Mouse (Mus musculus) heart, adult 2 months (tissue): ENCODE measurements at regions not wholly inside any gene's neighbourhood (a gene's known extent, or its start where the extent isn't known, plus 50 kb on each side); places are given as distances from the start of the nearest gene placed in this dataset.

Experiments
- DNase-seq, 2 experiments: peaks; one replicate each; pipeline ENCODE4 v3.0.0; 2021
- H3K27ac ChIP-seq: fragments of 200-600 bp; 2 replicates; pipeline ENCODE4 v1.8.1; 2022
- H3K27me3 ChIP-seq: fragments of 200-500 bp; 2 replicates; pipeline ENCODE4 v1.6.1; 2012; ENCODE audit warnings: mild to moderate bottlenecking, low read length, inconsistent platforms, mixed read lengths; ENCODE audit not compliant: control insufficient read depth, insufficient read depth
- H3K36me3 ChIP-seq: fragments of 200-500 bp; 2 replicates; pipeline ENCODE4 v1.6.1; 2012; ENCODE audit warnings: low read length, inconsistent platforms; ENCODE audit not compliant: control insufficient read depth, insufficient read depth
- H3K4me1 ChIP-seq: fragments of 200-500 bp; 2 replicates; pipeline ENCODE4 v1.6.1; 2011; ENCODE audit warnings: low read length; ENCODE audit not compliant: control insufficient read depth, insufficient read depth
- H3K4me3 ChIP-seq: fragments of 200-600 bp; 2 replicates; pipeline ENCODE4 v1.8.1; 2022
- H3K79me2 ChIP-seq: fragments of 200-500 bp; replicated peaks from 2 replicates; pipeline ENCODE4 v1.6.1; 2012; ENCODE audit warnings: mild to moderate bottlenecking, inconsistent platforms, low read length, moderate library complexity, mixed read lengths; ENCODE audit not compliant: control insufficient read depth, insufficient read depth
- H3K9ac ChIP-seq: fragments of 200-500 bp; 2 replicates; pipeline ENCODE4 v1.6.1; 2012; ENCODE audit warnings: low read depth, mild to moderate bottlenecking, control low read depth, inconsistent platforms, low read length, mixed read lengths
- CTCF ChIP-seq: fragments of 200-600 bp; IDR thresholded peaks from 2 replicates; pipeline ENCODE4 v1.8.1; 2022; ENCODE audit warnings: antibody characterized with exemption, mild to moderate bottlenecking, moderate library complexity
- EP300 ChIP-seq: fragments of 200-500 bp; IDR thresholded peaks from 2 replicates; pipeline ENCODE4 v1.6.1; 2011; ENCODE audit warnings: low read depth, low read length, control low read depth; ENCODE audit not compliant: insufficient read depth
- POLR2A ChIP-seq: fragments of 200-500 bp; IDR thresholded peaks from 2 replicates; pipeline ENCODE4 v1.6.1; 2011; ENCODE audit warnings: mild to moderate bottlenecking, low read depth, low read length, control low read depth; ENCODE audit not compliant: insufficient read depth
- WGBS: fragments of 180-500 bp; shearing (Covaris S2); methylation state at CpG from one replicate; pipeline ENCODE4 v1.1.7; 2018; 5-methylcytosine and 5-hydroxymethylcytosine counted together
- intact Hi-C: fragments of 180-260 bp; cut with DNase I; formaldehyde crosslinking; loops from one replicate; pipeline ENCODE4 v1.15.1; 2025

DNA sequence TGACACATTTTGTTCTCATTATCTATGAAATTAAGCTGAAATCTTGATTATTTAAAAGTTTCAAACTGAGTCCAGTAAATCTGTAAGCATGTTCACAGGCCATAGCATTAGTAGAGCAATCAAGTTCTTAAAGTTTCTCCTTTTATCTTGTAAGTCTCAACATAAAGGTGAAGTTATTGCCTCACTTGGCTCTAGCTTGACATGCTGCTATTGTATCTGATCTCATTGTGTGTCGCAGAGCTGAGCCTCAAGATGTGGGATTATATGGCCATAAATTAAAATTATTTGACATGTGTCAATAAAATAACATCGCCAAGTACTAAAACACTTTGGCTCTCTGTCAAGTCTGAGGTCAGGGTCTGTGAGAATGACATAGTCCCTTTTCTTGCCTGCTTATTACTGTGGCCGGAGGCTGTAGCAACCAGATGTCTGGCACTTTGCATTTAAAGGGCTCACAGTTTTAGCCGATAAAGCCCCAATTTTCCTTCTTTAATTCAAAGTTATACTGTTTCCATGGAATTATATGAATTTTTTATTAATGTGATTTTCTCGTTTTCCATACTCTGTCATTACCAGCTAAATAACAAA, 775.8 kb downstream of the A830018L16Rik start:
- H3K27ac ChIP-seq: no peak overlapping the region
- H3K27me3 ChIP-seq: no peaks in the 10 kb centered on the region
- no peak for TF ChIP-seq EP300
- TF ChIP-seq CTCF: no peak
- no peak for TF ChIP-seq POLR2A
- no peaks in the 10 kb centered on the region for H3K4me1 ChIP-seq
- H3K36me3 ChIP-seq: no peaks in the 10 kb centered on the region
- H3K4me3 ChIP-seq: no peak overlapping the region
- 83% methylated on average over 5 of the region's 5 CpGs for WGBS
- DNase-seq: no peak
- intact Hi-C loops: no loop called here
- H3K9ac ChIP-seq: no peak overlapping the region
- H3K79me2 ChIP-seq: no peaks in the 10 kb centered on the region

DNA sequence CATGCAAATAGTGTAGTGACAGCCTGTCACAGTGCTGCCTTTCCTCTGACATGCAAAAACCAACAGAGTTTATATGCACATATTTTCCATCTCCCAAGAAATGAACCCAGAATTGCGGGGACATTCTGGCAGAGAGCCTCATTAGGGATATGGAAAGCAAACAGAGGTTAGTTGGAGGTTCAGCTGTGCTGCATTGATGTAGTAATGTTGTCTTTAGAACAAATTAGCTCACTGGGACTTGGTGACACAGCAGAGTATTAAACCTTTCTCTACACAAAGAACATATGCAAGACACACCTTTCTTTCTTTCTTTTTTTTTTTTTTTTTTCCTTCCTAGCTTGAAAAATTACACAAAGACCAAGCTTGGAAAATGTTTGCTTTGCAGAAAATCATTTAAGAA, 778.7 kb downstream of the A830018L16Rik start:
- Histone ChIP-seq H3K27me3 (no peaks in the 10 kb centered on the region), H3K79me2 (no peaks in the 10 kb centered on the region), H3K36me3 (no peaks in the 10 kb centered on the region), H3K4me1 (no peaks in the 10 kb centered on the region), H3K27ac (no peak overlapping the region), H3K9ac (no peak overlapping the region), H3K4me3 (no peak overlapping the region)
- TF ChIP-seq EP300 (no peak), CTCF (no peak), POLR2A (no peak)
- WGBS: 60% methylated on average over 1 of the region's 1 CpGs
- intact Hi-C loops: no loop called here
- DNase-seq: no peak

DNA sequence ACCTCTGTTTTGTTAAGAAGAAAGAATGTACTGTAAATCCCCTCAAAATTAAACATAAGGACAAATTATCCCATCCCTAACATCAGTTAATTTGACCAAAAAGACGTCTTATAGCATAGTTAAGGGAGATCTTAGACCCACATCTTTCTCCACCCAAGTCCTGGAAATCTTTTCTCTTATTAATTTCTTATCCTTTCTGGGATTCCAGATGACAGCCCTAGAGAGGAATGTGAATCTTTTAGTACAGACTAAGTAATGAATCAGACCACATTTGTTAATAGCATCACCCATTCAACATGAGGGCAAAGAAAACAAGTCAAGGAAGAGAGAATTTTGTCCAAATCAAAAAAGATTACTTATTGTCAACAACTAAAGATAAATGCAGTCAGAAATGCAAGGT, 817.2 kb downstream of the A830018L16Rik start:
- Histone ChIP-seq H3K36me3 (no peaks in the 10 kb centered on the region), H3K79me2 (no peaks in the 10 kb centered on the region), H3K27me3 (no peaks in the 10 kb centered on the region), H3K4me1 (no peaks in the 10 kb centered on the region), H3K9ac (no peak overlapping the region), H3K27ac (no peak overlapping the region), H3K4me3 (no peak overlapping the region)
- 31% methylated on average over 1 of the region's 1 CpGs for WGBS
- TF ChIP-seq EP300: no peak
- no peak for TF ChIP-seq CTCF
- TF ChIP-seq POLR2A: no peak
- intact Hi-C loops: no loop called here
- no peak for DNase-seq

DNA sequence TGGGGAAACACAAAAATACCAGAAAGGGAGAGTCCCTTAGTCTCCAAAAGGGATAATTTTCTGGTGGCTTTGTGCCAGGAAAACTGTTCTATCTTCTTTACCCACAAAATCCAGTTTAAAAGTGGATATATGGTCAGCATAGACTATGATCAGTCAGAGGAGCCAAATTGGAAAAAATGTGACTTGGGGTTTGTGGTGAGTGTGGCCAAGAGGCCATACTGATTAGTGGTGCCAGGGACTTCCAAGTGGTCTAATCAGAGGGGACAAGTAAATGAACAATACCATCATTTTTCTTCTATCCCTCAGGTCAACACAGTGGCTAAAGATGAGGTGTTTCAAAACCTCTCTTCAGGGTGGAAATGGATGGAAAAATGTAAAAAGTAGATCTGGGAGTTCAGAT, 828.2 kb downstream of the A830018L16Rik start:
- intact Hi-C loops: no loop called here
- no peaks in the 10 kb centered on the region for H3K27me3 ChIP-seq
- TF ChIP-seq EP300 (no peak), CTCF (no peak), POLR2A (no peak)
- no peak overlapping the region for H3K4me3 ChIP-seq
- DNase-seq: no peak
- no peaks in the 10 kb centered on the region for H3K36me3 ChIP-seq
- H3K79me2 ChIP-seq: no peaks in the 10 kb centered on the region
- H3K27ac ChIP-seq: no peak overlapping the region
- H3K4me1 ChIP-seq: no peaks in the 10 kb centered on the region
- H3K9ac ChIP-seq: no peak overlapping the region

DNA sequence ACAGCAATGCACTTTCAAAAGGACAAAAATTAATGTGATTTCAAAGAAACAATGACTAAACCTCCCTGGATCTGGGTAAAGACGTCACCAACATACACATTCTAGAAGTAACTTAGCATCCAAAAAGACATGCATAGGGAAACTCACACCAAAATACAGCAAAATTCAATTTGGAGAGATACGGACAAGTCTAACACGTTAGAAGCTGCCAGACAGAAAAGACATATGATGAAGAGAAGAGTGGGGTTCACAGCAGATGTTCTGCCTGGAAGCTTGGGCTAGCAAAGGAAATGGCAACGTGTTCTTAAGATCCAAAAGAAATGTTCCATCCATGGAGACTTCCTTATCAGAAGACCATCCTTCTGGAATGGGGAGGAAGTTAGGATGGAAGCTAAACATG, 868.6 kb downstream of the A830018L16Rik start:
- DNase-seq: no peak

DNA sequence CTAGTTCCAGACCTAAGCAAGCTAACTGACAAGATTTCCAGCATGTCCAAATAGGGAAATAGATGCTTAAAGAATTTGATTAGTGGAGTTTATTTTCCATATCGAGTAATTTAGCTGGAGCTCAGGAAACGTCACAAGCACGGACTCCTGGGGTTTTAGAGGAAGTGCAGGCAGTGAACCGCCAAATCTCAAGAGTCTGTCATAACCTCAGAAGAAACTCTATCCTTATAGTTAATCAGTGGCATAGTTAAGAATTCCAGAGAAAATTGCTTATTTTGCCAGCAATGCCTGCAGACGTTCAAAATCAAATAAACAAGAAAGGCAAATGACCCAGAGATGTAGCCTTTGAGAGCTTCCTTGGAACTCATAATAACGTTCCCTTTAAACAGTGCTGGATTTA, 871.6 kb downstream of the A830018L16Rik start:
- Histone ChIP-seq H3K36me3 (no peaks in the 10 kb centered on the region), H3K79me2 (no peaks in the 10 kb centered on the region), H3K27ac (no peak overlapping the region), H3K4me3 (no peak overlapping the region), H3K9ac (no peak overlapping the region), H3K27me3 (no peaks in the 10 kb centered on the region), H3K4me1 (no peaks in the 10 kb centered on the region; the same call in 1 of the 2 replicates)
- WGBS: 42% methylated on average over 6 of the region's 6 CpGs
- DNase-seq: no peak
- intact Hi-C loops: no loop called here
- TF ChIP-seq POLR2A (no peak), EP300 (no peak), CTCF (no peak)

More for the DNA sequence above, 868.6 kb downstream of the A830018L16Rik start:
- Histone ChIP-seq H3K27ac (no peak overlapping the region), H3K79me2 (no peaks in the 10 kb centered on the region), H3K4me3 (no peak overlapping the region), H3K27me3 (no peaks in the 10 kb centered on the region), H3K4me1 (no peaks in the 10 kb centered on the region; the same call in 1 of the 2 replicates), H3K36me3 (no peaks in the 10 kb centered on the region), H3K9ac (no peak overlapping the region)
- no peak for TF ChIP-seq CTCF
- TF ChIP-seq EP300: no peak
- TF ChIP-seq POLR2A: no peak
- intact Hi-C loops: no loop called here
- WGBS: 79% methylated on average over 4 of the region's 4 CpGs
